Mouse (Mus musculus) embryonic facial prominence, embryonic 12.5 days (tissue): ENCODE results near the gene Tlk1. TPM values are rescaled to one million over a fixed set of nuclear protein-coding genes. Genes with fewer than 3 reads are reported as not detected.
A peak's percentile ranks its signal among the peaks of the same experiment; 100 is the strongest.

ENCODE experiments used
- ATAC-seq: fragments of 200-750 bp; cut with Nextera tagmentation; 2 replicates; pipeline ENCODE4 v1.8.0; 2017; ENCODE audit not compliant: insufficient number of reproducible peaks, insufficient read depth, low FRiP score, low TSS enrichment
- H3K27ac ChIP-seq: fragments of 300-500 bp; sonication (generic); 2 replicates; pipeline ENCODE4 v1.5.1; 2016; ENCODE audit warnings: mild to moderate bottlenecking
- H3K27me3 ChIP-seq: fragments of 300-500 bp; sonication (generic); 2 replicates; pipeline ENCODE4 v1.6.1; 2016; ENCODE audit warnings: mild to moderate bottlenecking, moderate library complexity
- H3K36me3 ChIP-seq: fragments of 300-500 bp; sonication (generic); 2 replicates; pipeline ENCODE4 v1.6.1; 2016; ENCODE audit warnings: mild to moderate bottlenecking
- H3K4me1 ChIP-seq: fragments of 300-500 bp; sonication (generic); 2 replicates; pipeline ENCODE4 v1.6.1; 2016
- H3K4me2 ChIP-seq: fragments of 300-500 bp; sonication (generic); replicated peaks from 2 replicates; pipeline ENCODE4 v1.6.1; 2016; ENCODE audit warnings: mild to moderate bottlenecking, moderate library complexity
- H3K4me3 ChIP-seq: fragments of 300-500 bp; sonication (generic); 2 replicates; pipeline ENCODE4 v1.5.1; 2016; ENCODE audit warnings: mild to moderate bottlenecking
- H3K9ac ChIP-seq: fragments of 300-500 bp; sonication (generic); 2 replicates; pipeline ENCODE4 v1.6.1; 2016; ENCODE audit warnings: mild to moderate bottlenecking, moderate library complexity
- H3K9me3 ChIP-seq: fragments of 300-500 bp; sonication (generic); 2 replicates; pipeline ENCODE4 v1.6.1; 2016; ENCODE audit warnings: mild to moderate bottlenecking, moderate library complexity
- WGBS: fragments of 180-500 bp; shearing (Covaris S2); methylation state at CpG from one replicate; pipeline ENCODE4 v1.1.7; 2016; 5-methylcytosine and 5-hydroxymethylcytosine counted together
- polyA plus RNA-seq: library from polyadenylated mRNA; unstranded; fragments of >200 nt; fragmentation: Nextera tagmentation; extraction: Ambion mirVana; gene quantifications from 2 replicates; pipeline ENCODE4 v1.2.1, GENCODE M21; 2016

Tlk1 gene
- polyA plus RNA-seq, 1 experiment from 2014 or later: 40.2 TPM

DNA sequence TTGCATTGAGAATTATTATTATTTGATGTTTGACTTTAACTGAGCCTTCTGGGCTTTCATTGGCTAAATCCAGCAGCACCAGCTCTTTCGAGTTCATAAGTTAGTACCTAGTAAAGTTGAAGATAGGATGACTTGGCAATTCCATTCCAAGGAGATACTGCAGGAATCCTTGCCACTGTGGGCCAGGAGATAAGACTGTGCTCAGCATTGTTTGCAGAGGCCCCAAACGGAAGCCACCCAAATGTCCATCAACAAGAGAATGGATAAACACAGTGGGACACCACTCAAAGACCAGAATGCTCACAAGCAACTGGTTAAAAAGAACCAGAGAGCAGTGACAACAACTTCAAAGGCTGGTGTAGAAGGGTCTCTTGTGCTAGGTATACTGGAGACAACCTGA is 5.2 kb upstream of the Tlk1 start:
- Histone ChIP-seq H3K36me3 (no peaks in the 10 kb centered on the region), H3K4me1 (no peaks in the 10 kb centered on the region), H3K4me3 (no peak overlapping the region), H3K9ac (no peak overlapping the region), H3K4me2 (no peak overlapping the region), H3K9me3 (no peaks in the 10 kb centered on the region), H3K27ac (no peak overlapping the region), H3K27me3 (no peaks in the 10 kb centered on the region)
- no peak for ATAC-seq
- WGBS: 60% methylated on average over 2 of the region's 2 CpGs

DNA sequence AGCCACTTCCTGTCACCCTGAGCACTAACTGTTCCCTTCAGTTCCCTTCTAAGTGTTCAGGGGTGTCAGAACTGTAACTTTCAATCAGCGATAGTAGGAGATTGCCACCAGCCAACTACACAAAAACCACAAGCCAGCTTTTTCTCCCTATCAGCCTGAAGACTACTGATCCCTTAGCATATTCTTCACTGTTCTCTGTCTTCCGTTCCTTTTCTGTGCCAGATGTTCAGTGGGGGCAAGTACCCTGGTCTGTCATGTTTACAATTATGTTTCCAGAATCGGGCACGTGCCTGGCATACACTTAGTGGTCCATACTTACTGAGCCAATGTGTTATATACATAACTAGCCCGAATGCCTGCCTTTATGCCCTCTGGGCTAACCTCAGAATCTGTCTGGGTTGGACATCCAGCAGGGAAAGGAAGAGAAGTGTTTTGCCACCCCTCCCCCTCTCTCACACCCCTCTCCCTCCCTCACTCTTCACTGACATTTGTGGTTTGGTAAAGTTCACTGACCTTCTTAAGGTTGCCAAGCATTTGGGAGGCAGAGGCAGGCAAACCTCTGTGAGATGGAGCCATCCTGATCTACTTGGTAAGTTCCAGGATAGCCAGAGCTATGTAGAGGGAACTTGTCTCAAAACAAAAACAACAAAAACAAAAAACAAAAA is 4.5 kb upstream of the Tlk1 start:
- no peaks in the 10 kb centered on the region for H3K36me3 ChIP-seq
- no peak overlapping the region for H3K4me2 ChIP-seq
- H3K9ac ChIP-seq: no peak overlapping the region
- no peak overlapping the region for H3K4me3 ChIP-seq
- H3K27ac ChIP-seq: no peak overlapping the region
- H3K27me3 ChIP-seq: no peaks in the 10 kb centered on the region
- 75% methylated on average over 5 of the region's 5 CpGs for WGBS
- no peaks in the 10 kb centered on the region for H3K9me3 ChIP-seq
- H3K4me1 ChIP-seq: no peaks in the 10 kb centered on the region
- no peak for ATAC-seq

DNA sequence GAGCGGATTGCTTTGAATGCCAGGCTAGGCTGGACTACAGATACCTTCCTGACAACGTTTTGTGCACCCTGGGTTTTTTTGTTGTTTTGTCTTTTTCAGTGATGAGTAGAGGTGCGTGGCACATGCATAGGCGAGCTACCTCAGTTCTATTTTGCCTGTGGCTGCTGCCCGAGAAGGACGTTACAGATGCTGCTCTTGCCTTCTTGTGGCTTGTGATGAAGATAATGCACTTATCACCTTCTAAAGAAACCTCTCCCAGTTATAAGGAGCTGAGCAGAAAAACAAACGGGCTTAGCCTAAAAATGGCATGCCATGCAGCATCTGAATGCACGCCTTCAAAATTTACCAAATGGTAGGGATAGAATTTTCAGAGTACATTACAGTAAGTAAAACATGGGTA is 2.3 kb upstream of the Tlk1 start:
- H3K4me3 ChIP-seq: no peak overlapping the region
- no peak overlapping the region for H3K4me2 ChIP-seq
- H3K36me3 ChIP-seq: no peaks in the 10 kb centered on the region
- H3K27me3 ChIP-seq: no peaks in the 10 kb centered on the region
- ATAC-seq: no peak
- H3K9me3 ChIP-seq: no peaks in the 10 kb centered on the region
- H3K4me1 ChIP-seq: peaks cover 5% of the 10 kb centered on the region; the same call in 1 of the 2 replicates
- H3K9ac ChIP-seq: no peak overlapping the region
- H3K27ac ChIP-seq: no peak overlapping the region
- WGBS: 88% methylated on average over 8 of the region's 8 CpGs

DNA sequence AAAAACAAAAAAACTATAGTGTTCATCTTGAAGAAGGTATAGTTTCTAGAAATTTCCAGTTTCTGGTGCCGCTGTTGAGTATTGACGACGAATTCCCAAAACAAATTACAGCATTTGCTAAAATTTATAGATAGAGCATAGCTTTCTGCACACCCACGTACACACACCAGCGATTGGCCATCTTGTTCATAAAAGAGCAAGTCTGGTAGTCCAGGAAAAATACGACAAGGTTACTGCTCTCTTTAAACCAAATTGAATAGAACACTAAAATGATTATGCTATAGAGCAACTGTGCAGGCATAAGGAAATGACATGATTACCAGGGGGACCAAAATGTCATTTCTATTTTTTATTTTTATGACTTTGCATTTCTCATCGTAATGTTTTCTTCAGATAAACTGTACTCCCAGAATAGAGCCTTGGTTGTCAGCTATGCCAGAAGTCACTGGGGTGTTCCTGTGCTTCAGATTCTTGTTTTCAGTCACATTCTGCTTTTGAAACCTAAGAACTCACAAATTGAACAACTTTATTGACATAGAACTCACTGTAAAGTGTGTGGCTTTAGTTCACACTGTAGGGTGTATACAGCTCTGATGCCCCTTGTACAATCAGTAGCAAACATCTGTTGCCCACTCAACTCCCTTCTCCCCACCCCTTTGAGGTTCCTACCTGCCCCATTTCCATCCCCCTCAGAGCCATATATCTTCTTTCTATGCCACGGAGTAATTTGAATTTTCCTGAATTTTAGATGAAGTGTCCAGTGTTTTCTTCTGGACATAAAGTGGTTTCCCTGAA is 1.1 kb upstream of the Tlk1 start:
- 79% methylated on average over 8 of the region's 8 CpGs for WGBS
- H3K4me3 ChIP-seq: no peak overlapping the region

DNA sequence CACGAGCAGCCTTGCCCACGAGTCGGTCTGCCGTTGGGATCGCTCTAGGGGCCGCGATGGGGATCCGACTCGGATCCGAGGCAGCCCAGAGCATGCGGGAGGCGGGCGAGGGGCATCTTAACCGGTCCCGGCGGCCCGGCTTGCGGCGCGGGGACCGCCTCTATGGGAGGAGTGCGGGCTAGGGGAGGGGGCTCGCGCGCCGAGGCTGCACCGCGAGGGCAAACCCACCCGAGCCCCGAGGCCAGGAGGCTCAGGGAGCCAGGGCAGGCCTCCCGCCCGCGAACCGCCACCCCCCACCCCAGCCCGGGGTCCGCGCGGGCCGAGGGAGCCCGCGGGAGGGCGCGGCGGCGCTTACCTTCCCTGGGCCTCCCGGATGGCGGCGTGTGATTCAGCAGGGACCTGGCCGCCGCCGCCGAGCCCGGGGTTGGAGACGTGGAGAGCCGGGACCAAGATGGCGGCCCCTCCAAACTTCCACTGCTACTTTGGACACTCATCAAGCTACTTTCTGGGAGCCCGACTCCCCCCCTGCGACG is 624 bp downstream of the Tlk1 start:
- Histone ChIP-seq H3K27me3 (no peaks in the 10 kb centered on the region), H3K9me3 (no peaks in the 10 kb centered on the region)
- WGBS: under 1% methylated on average over 46 of the region's 59 CpGs

More for the DNA sequence above, 1.1 kb upstream of the Tlk1 start:
- ATAC-seq: no peak
- H3K4me1 ChIP-seq: peaks cover 8% of the 10 kb centered on the region
- no peak overlapping the region for H3K27ac ChIP-seq
- H3K4me2 ChIP-seq: no peak overlapping the region; the same call in 1 of the 2 replicates
- H3K36me3 ChIP-seq: no peaks in the 10 kb centered on the region
- H3K9me3 ChIP-seq: no peaks in the 10 kb centered on the region
- H3K9ac ChIP-seq: no peak overlapping the region
- H3K27me3 ChIP-seq: no peaks in the 10 kb centered on the region

DNA sequence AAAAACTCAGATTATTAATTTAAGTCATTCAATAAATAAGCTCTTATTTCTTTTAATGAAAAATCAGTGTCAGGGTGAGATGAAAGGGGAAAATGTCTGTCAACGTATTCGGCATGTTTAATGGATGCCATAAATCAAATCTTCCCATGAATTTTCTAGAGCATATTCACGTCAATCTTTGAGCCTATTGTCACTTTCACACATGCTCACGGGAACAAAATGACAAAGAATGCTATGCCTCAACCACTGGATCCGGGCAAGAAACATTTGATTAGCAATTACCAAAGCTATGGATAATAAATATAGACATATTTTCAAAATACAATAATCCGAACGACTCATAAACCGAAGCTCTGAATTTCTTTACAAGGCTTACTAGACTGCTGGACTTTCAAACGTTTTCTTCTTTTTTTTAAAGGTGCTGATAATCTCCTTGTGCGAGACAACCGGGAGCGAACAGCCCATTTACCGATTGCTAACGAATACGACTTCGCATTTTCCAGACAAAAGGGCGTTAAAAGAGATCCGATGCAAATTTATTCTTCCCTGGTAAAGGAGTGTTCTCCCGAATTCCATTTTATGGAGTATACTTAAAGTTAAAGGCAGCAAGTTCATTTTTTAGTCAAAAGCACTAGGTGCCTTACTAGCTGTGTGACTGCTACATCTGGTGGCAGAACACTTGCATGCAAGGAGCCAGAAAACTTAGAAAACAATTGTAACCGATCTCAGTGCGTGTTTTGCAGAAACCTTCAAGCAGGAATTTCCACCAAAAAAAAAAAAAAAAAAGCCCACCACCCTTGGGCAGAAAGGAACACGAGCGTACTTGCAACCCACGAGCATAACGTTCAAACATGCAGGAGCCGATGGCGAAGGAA is 1.4 kb downstream of the Tlk1 start:
- ATAC-seq: no peak
- 2% methylated on average over 27 of the region's 27 CpGs for WGBS
- peak overlapping the region; percentile 82 for H3K4me3 ChIP-seq
- H3K4me2 ChIP-seq: peak overlapping the region; percentile 58
- no peaks in the 10 kb centered on the region for H3K36me3 ChIP-seq
- H3K9ac ChIP-seq: peak overlapping the region; percentile 97
- no peaks in the 10 kb centered on the region for H3K27me3 ChIP-seq
- peaks cover 8% of the 10 kb centered on the region for H3K4me1 ChIP-seq
- H3K9me3 ChIP-seq: no peaks in the 10 kb centered on the region
- H3K27ac ChIP-seq: peak overlapping the region; percentile 100

More for the DNA sequence above, 624 bp downstream of the Tlk1 start:
- H3K4me3 ChIP-seq: peak overlapping the region; percentile 82
- H3K4me2 ChIP-seq: peak overlapping the region; percentile 58
- ATAC-seq: peak; percentile 79
- peaks cover 8% of the 10 kb centered on the region for H3K4me1 ChIP-seq
- H3K36me3 ChIP-seq: no peaks in the 10 kb centered on the region
- H3K27ac ChIP-seq: peak overlapping the region; percentile 100
- peak overlapping the region; percentile 97 for H3K9ac ChIP-seq

DNA sequence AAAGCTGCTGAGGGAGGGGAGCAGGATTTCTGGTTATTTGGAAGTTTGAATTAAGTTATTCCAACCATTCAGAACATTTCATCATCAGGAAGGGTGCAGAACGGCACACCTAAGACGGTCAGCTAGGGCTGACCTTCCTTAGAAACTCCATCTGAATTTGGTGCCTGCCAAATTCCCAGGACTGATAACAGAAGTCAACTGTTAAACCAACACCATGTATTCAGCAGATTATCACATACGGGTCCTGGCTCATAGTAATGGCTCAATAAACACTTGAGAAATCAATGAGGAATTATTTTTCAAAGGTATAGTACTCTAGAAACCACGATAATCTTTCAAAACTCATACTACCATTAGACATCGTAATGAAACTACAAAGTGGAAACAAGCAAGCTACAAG is 2.1 kb downstream of the Tlk1 start:
- no peak overlapping the region for H3K9ac ChIP-seq
- no peak overlapping the region for H3K27ac ChIP-seq
- peaks cover 8% of the 10 kb centered on the region for H3K4me1 ChIP-seq
- no peaks in the 10 kb centered on the region for H3K9me3 ChIP-seq
- ATAC-seq: no peak
- H3K36me3 ChIP-seq: no peaks in the 10 kb centered on the region
- 49% methylated on average over 5 of the region's 5 CpGs for WGBS
- peak overlapping the region; percentile 82 for H3K4me3 ChIP-seq
- H3K27me3 ChIP-seq: no peaks in the 10 kb centered on the region
- peak overlapping the region; percentile 58 for H3K4me2 ChIP-seq

DNA sequence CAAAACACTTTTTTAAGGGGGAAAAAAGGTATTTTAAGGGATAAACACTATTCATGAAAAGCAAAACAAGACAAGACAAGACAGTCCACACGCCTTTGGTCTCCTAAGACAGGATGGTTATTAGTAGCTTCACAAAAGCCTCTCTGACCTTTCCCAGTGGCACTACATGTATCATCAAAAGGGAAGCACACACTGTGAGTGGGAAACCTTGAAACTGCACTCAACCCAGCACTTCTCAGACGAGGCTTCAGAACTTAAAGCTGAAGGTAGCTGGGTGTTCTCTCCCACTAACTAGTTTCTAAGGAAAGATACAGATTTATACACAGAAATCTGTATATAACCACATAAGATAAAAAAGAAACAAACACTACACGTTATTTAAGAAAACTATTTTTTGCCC is 8.6 kb downstream of the Tlk1 start:
- Histone ChIP-seq H3K27ac (no peak overlapping the region), H3K4me2 (no peak overlapping the region), H3K4me1 (peaks cover under 1% of the 10 kb centered on the region; the same call in 1 of the 2 replicates), H3K36me3 (no peaks in the 10 kb centered on the region), H3K9me3 (no peaks in the 10 kb centered on the region), H3K27me3 (no peaks in the 10 kb centered on the region), H3K9ac (no peak overlapping the region), H3K4me3 (no peak overlapping the region)
- no peak for ATAC-seq
- 71% methylated on average over 3 of the region's 3 CpGs for WGBS

DNA sequence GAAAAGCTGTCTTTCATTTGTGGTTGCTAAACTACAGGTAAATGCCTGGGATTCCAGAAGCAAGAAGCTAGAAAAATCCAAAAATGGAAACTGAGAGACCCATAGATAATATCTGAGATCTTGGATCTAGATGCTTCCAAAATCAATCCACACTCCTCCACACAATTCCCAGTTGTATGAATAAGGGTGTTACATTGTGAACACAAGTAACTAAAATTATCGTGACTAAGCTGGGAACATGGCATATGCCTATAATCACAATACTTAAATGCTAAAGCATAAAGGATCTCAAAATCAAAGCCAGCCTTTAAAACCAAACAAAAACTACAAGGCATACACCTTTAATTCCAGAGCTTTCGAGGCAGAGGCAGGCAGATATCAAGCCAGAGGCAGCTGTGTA is 9.5 kb downstream of the Tlk1 start:
- Histone ChIP-seq H3K4me3 (no peak overlapping the region), H3K4me1 (no peaks in the 10 kb centered on the region), H3K27ac (no peak overlapping the region), H3K4me2 (no peak overlapping the region), H3K36me3 (no peaks in the 10 kb centered on the region), H3K9me3 (no peaks in the 10 kb centered on the region), H3K9ac (no peak overlapping the region), H3K27me3 (no peaks in the 10 kb centered on the region)
- WGBS: 90% methylated on average over 2 of the region's 2 CpGs
- ATAC-seq: no peak

DNA sequence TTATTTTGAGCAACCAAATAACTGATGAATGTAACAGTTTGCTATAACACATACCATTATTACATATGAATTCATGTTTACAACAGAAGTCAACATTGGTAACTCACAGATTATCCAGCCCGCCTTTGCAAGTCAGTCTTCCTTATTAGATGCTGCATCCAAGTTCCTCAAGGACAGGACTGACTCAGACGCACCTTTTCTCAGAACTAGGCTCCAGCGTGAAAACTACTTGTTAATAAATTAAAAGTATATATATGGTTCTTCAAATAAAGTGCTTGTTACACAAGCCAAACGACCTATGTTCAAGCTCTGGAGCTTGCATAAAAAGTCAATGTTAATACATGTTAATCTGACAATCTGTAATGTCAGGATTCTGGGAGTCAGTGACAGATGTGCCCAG is 11.9 kb downstream of the Tlk1 start:
- no peak for ATAC-seq
- Histone ChIP-seq H3K27ac (no peak overlapping the region), H3K4me2 (no peak overlapping the region), H3K4me3 (no peak overlapping the region), H3K9me3 (no peaks in the 10 kb centered on the region), H3K9ac (no peak overlapping the region), H3K27me3 (no peaks in the 10 kb centered on the region), H3K36me3 (no peaks in the 10 kb centered on the region), H3K4me1 (no peaks in the 10 kb centered on the region)
- WGBS: 77% methylated on average over 4 of the region's 4 CpGs

DNA sequence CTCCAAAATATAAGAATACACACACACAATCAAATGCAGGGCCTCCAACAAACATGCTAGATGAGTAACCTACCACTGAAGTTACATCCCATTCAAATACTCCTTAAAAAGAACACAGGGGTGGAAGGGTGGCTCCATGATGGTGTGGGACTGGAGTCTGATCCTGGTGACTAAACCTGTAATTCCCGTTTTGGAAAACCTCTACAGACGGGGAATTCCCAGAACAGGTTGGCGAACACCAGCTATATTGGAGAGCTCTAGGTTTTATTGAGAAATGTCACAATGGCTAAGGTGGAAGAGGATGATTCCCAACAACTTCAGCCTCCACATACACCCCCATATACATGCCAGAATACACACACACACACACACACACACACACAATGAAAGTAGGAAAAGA is 14.1 kb downstream of the Tlk1 start:
- H3K36me3 ChIP-seq: no peaks in the 10 kb centered on the region
- H3K9me3 ChIP-seq: no peaks in the 10 kb centered on the region
- H3K4me3 ChIP-seq: no peak overlapping the region
- H3K9ac ChIP-seq: no peak overlapping the region
- WGBS: 81% methylated on average over 3 of the region's 3 CpGs
- no peak for ATAC-seq
- no peak overlapping the region for H3K4me2 ChIP-seq
- no peaks in the 10 kb centered on the region for H3K27me3 ChIP-seq
- no peaks in the 10 kb centered on the region for H3K4me1 ChIP-seq
- no peak overlapping the region for H3K27ac ChIP-seq
